ENCODE assay signal across 10 mouse cellular contexts in genomic region chr14:52003981-52004495, GRCm38 (mm10). TPM values are rescaled to one million over a fixed set of nuclear protein-coding genes. Genes with fewer than 3 reads are reported as not detected.
DNase-seq lines count a peak whose midpoint lies in the region; ATAC-seq and TF ChIP-seq lines count a peak whose summit lies in the region.
"Had no signal": no experiment of that assay in that cellular context is flagged by ENCODE, and none has a peak within 500 bp of the region (broad histone marks: within the 10 kb centered on the region; RNA-seq: fewer than 3 reads in every experiment).

No protein-coding gene starts in this region.

- no peaks in the 10 kb centered on the region for H3K27me3 ChIP-seq in liver, postnatal 0 days (ENCODE audit: insufficient read depth, low read length)
- no peaks in the 10 kb centered on the region for H3K27me3 ChIP-seq in liver, embryonic 11.5 days (replicated peaks; ENCODE audit: control insufficient read depth, insufficient read depth, low read length)
- no peaks in the 10 kb centered on the region for H3K27me3 ChIP-seq in hindbrain, embryonic 13.5 days
- no peaks in the 10 kb centered on the region for H3K27me3 ChIP-seq in limb, embryonic 12.5 days

- TF ChIP-seq CTCF in liver, postnatal 0 days (IDR thresholded peaks at IDR 0.05; ENCODE audit: low read depth) = no peak
- TF ChIP-seq CTCF in cortical plate, adult 2 months (IDR thresholded peaks at IDR 0.05; ENCODE audit: extremely low read depth, insufficient read depth, low read length) = no peak

- ATAC-seq in liver, postnatal 0 days = no peak
- ATAC-seq in liver, embryonic 11.5 days (replicated peaks; ENCODE audit: low FRiP score) = no peak
- peak; percentile 85 for ATAC-seq in hindbrain, embryonic 13.5 days (ENCODE audit: low FRiP score)
- no peak for ATAC-seq in limb, embryonic 12.5 days (ENCODE audit: insufficient number of reproducible peaks, insufficient read depth, low FRiP score, low TSS enrichment, low read depth)

- H3K4me2 ChIP-seq in liver, postnatal 0 days (ENCODE audit: low read depth, low read length) = no peak overlapping the region
- H3K4me2 ChIP-seq in liver, embryonic 11.5 days = no peak overlapping the region
- H3K4me2 ChIP-seq in hindbrain, embryonic 13.5 days = peak overlapping the region; percentile 40
- no peak overlapping the region for H3K4me2 ChIP-seq in limb, embryonic 12.5 days

- no peak overlapping the region for H3K4me3 ChIP-seq in liver, postnatal 0 days (ENCODE audit: low read depth, low read length)
- no peak overlapping the region for H3K4me3 ChIP-seq in liver, embryonic 11.5 days (ENCODE audit: low read depth, low read length)
- H3K4me3 ChIP-seq in cortical plate, adult 2 months (ENCODE audit: insufficient read depth, low read length) = peak overlapping the region; percentile 39
- H3K4me3 ChIP-seq in hindbrain, embryonic 13.5 days = peak overlapping the region; percentile 28
- H3K4me3 ChIP-seq in limb, embryonic 12.5 days (replicated peaks) = no peak overlapping the region

- no peak for TF ChIP-seq EP300 in liver, postnatal 0 days (IDR thresholded peaks at IDR 0.05; ENCODE audit: low read depth)

- H3K4me1 ChIP-seq in liver, postnatal 0 days (ENCODE audit: insufficient read depth) = peaks cover 1% of the 10 kb centered on the region; the same call in 1 of the 2 replicates
- H3K4me1 ChIP-seq in liver, embryonic 11.5 days (replicated peaks; ENCODE audit: control insufficient read depth, insufficient read depth, low read length) = peaks cover 7% of the 10 kb centered on the region
- H3K4me1 ChIP-seq in cortical plate, adult 2 months (ENCODE audit: control insufficient read depth, insufficient read depth, low read length) = peaks cover 3% of the 10 kb centered on the region
- H3K4me1 ChIP-seq in hindbrain, embryonic 13.5 days (replicated peaks) = peaks cover 48% of the 10 kb centered on the region
- H3K4me1 ChIP-seq in limb, embryonic 12.5 days (replicated peaks) = peaks cover 8% of the 10 kb centered on the region

- H3K27ac ChIP-seq in liver, postnatal 0 days (ENCODE audit: low read depth) = no peak overlapping the region
- no peak overlapping the region for H3K27ac ChIP-seq in liver, embryonic 11.5 days (ENCODE audit: low read depth, low read length)
- H3K27ac ChIP-seq in cortical plate, adult 2 months (ENCODE audit: insufficient read depth, low read length) = peak overlapping the region; percentile 69
- peak overlapping the region; percentile 92 for H3K27ac ChIP-seq in hindbrain, embryonic 13.5 days
- 0 out of 2 replicates have a peak overlapping the region, but pooled peaks have one; percentile 29 for H3K27ac ChIP-seq in limb, embryonic 12.5 days

- DNase-seq in liver, postnatal 0 days = peak; percentile 15
- no peak for DNase-seq in liver, embryonic 11.5 days (ENCODE audit: low spot score)
- DNase-seq in right cerebral cortex, postnatal 10 days (ENCODE audit: low spot score in 2 of 2) = peak; percentile 87 to 96
- DNase-seq in ovary, postnatal 10 days (ENCODE audit: low spot score) = no peak
- DNase-seq in lung, postnatal 36 days = no peak

- no peak overlapping the region for H3K9ac ChIP-seq in liver, postnatal 0 days (replicated peaks)
- no peak overlapping the region for H3K9ac ChIP-seq in liver, embryonic 11.5 days (ENCODE audit: low read depth, low read length)
- peak overlapping the region; percentile 60 for H3K9ac ChIP-seq in hindbrain, embryonic 13.5 days
- H3K9ac ChIP-seq in limb, embryonic 12.5 days (replicated peaks) = no peak overlapping the region

- TF ChIP-seq POLR2A in cortical plate, adult 2 months (IDR thresholded peaks at IDR 0.05; ENCODE audit: extremely low read depth, insufficient read depth, low read length) = peak; percentile 46; the same call in 1 of the 2 replicates

- H3K36me3 ChIP-seq in liver, postnatal 0 days (replicated peaks; ENCODE audit: insufficient read depth, low read length) = peaks cover 32% of the 10 kb centered on the region
- H3K36me3 ChIP-seq in liver, embryonic 11.5 days (ENCODE audit: control insufficient read depth, insufficient read depth, low read length) = peaks cover 38% of the 10 kb centered on the region
- H3K36me3 ChIP-seq in hindbrain, embryonic 13.5 days = peaks cover 81% of the 10 kb centered on the region
- peaks cover 93% of the 10 kb centered on the region for H3K36me3 ChIP-seq in limb, embryonic 12.5 days

- 59% methylated on average over 16 of the region's 16 CpGs for WGBS in liver, postnatal 0 days (ENCODE audit: insufficient replicate concordance)
- 54% methylated on average over 16 of the region's 16 CpGs for WGBS in liver, embryonic 11.5 days
- WGBS in hindbrain, embryonic 13.5 days = 12% methylated on average over 16 of the region's 16 CpGs
- 51% methylated on average over 16 of the region's 16 CpGs for WGBS in limb, embryonic 12.5 days

- H3K9me3 ChIP-seq in liver, postnatal 0 days (ENCODE audit: low read length) = no peaks in the 10 kb centered on the region
- no peaks in the 10 kb centered on the region for H3K9me3 ChIP-seq in liver, embryonic 11.5 days (ENCODE audit: control insufficient read depth, low read length)
- H3K9me3 ChIP-seq in hindbrain, embryonic 13.5 days = no peaks in the 10 kb centered on the region
- no peaks in the 10 kb centered on the region for H3K9me3 ChIP-seq in limb, embryonic 12.5 days

RNA-seq across cellular contexts. Expression of gene Tmem253, which starts 11.4 kb away (rescaled TPM):
- 0.23 and 0.31 TPM in 2 replicates for polyA plus RNA-seq in liver, postnatal 0 days (2015; fragmentation: Nextera tagmentation; extraction: Ambion mirVana)
- polyA plus RNA-seq in liver, embryonic 11.5 days (2014; fragmentation: Nextera tagmentation; extraction: Ambion mirVana) = 0.85 TPM in 1 of 2 replicates, not detected in the other
- 0.21 and 0.34 TPM in 2 replicates for polyA plus RNA-seq in cortical plate, adult 2 months (2012; rRNA removed)
- 0.79 and 0.84 TPM in 2 replicates for polyA plus RNA-seq in hindbrain, embryonic 13.5 days (2015; fragmentation: Nextera tagmentation; extraction: Ambion mirVana)
- 1.00 and 1.2 TPM in 2 replicates for polyA plus RNA-seq in limb, embryonic 12.5 days (2016; fragmentation: Nextera tagmentation; extraction: Ambion mirVana)

RNA-seq across cellular contexts. Expression of gene Zfp219, which starts 16.5 kb away (rescaled TPM):
- polyA plus RNA-seq in liver, postnatal 0 days (2015; fragmentation: Nextera tagmentation; extraction: Ambion mirVana) = 8.8 and 9.0 TPM in 2 replicates
- 19.8 and 21.9 TPM in 2 replicates for polyA plus RNA-seq in liver, embryonic 11.5 days (2014; fragmentation: Nextera tagmentation; extraction: Ambion mirVana)
- 51.3 and 54.3 TPM in 2 replicates for polyA plus RNA-seq in cortical plate, adult 2 months (2012; rRNA removed)
- polyA plus RNA-seq in hindbrain, embryonic 13.5 days (2015; fragmentation: Nextera tagmentation; extraction: Ambion mirVana) = 30.5 and 33.1 TPM in 2 replicates
- polyA plus RNA-seq in limb, embryonic 12.5 days (2016; fragmentation: Nextera tagmentation; extraction: Ambion mirVana) = 51.7 and 60.9 TPM in 2 replicates

RNA-seq across cellular contexts. Expression of gene Arhgef40, which starts 19.5 kb away (rescaled TPM):
- 5.8 and 7.2 TPM in 2 replicates for polyA plus RNA-seq in liver, postnatal 0 days (2015; fragmentation: Nextera tagmentation; extraction: Ambion mirVana)
- polyA plus RNA-seq in liver, embryonic 11.5 days (2014; fragmentation: Nextera tagmentation; extraction: Ambion mirVana) = 50.7 and 61.8 TPM in 2 replicates
- polyA plus RNA-seq in cortical plate, adult 2 months (2012; rRNA removed) = 24.1 and 24.5 TPM in 2 replicates
- polyA plus RNA-seq in hindbrain, embryonic 13.5 days (2015; fragmentation: Nextera tagmentation; extraction: Ambion mirVana) = 76.8 and 83.1 TPM in 2 replicates
- 241 and 253 TPM in 2 replicates for polyA plus RNA-seq in limb, embryonic 12.5 days (2016; fragmentation: Nextera tagmentation; extraction: Ambion mirVana)

RNA-seq across cellular contexts. Expression of gene Olfr221, which starts 38.2 kb away (rescaled TPM):
- not detected in 2 replicates for polyA plus RNA-seq in liver, postnatal 0 days (2015; fragmentation: Nextera tagmentation; extraction: Ambion mirVana)
- polyA plus RNA-seq in liver, embryonic 11.5 days (2014; fragmentation: Nextera tagmentation; extraction: Ambion mirVana) = not detected in 2 replicates
- polyA plus RNA-seq in cortical plate, adult 2 months (2012; rRNA removed) = not detected in 2 replicates
- polyA plus RNA-seq in hindbrain, embryonic 13.5 days (2015; fragmentation: Nextera tagmentation; extraction: Ambion mirVana) = not detected in 2 replicates
- not detected in 2 replicates for polyA plus RNA-seq in limb, embryonic 12.5 days (2016; fragmentation: Nextera tagmentation; extraction: Ambion mirVana)
- polyA plus RNA-seq: heart, embryonic 16.5 days; small intestine, adult 2 months had no signal

Comparison
In these comparisons a context has a peak if more than half of its experiments do, and no peak if none do; other contexts are left out.
1. DNase-seq: peak in liver, postnatal 0 days (single experiment) and right cerebral cortex, postnatal 10 days (2 of 2); none in liver, embryonic 11.5 days (single experiment), ovary, postnatal 10 days (single experiment) and lung, postnatal 36 days (single experiment).
2. H3K27ac ChIP-seq: peak in cortical plate, adult 2 months (single experiment), hindbrain, embryonic 13.5 days (single experiment) and limb, embryonic 12.5 days (single experiment); none in liver, postnatal 0 days (single experiment) and liver, embryonic 11.5 days (single experiment).
3. H3K4me3 ChIP-seq: peak in cortical plate, adult 2 months (single experiment) and hindbrain, embryonic 13.5 days (single experiment); none in liver, postnatal 0 days (single experiment), liver, embryonic 11.5 days (single experiment) and limb, embryonic 12.5 days (single experiment).